Mouse (Mus musculus): Measurements from ENCODE around the gene Cat. TPM values are rescaled to one million over a fixed set of nuclear protein-coding genes. Genes with fewer than 3 reads are reported as not detected.

Cat gene
- total and polyA plus RNA-seq, 3 experiments = 29.8 to 84.7 (median 45.0) TPM

DNA sequence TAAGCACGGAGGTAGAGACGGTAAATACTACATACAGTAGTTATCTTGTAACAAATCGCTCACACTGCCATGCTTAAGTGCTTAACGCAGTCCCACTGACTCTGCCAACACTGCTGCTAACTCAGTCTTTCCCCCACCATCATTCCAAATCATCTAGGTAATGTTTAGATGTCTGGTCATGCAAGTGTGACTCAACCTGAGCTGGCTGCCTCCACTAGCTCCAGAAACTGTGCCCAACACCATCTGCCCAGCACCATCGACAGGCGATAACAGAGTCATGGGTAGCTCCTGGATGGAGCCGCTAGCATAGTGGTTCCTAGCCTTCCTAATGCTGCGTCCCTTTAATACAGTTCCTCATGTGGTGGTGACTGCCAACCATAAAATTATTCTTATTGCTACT lies 20.4 kb downstream of the Cat start:
- dilution Hi-C loops (cut with MboI; ENCODE audit: extremely low pct_ligation_motif_present, extremely low pct_unique_long_range_greater_than_20kb, low sequenced_read_pairs) (no loop called here), in situ Hi-C loops (cut with MboI; ENCODE audit: low pct_ligation_motif_present, low pct_unique_long_range_greater_than_20kb, low sequenced_read_pairs) (loop anchor here (25.0 kb wide), 2 partner anchors 248 to 523 kb away; no protein-coding TSS in a partner anchor)
- Histone ChIP-seq H3K27ac (ENCODE audit: insufficient read depth, low read depth) (no peak overlapping the region), H3K4me3 (replicated peaks in 1 of 3; ENCODE audit: low read depth in 2 of 3, low read length in 2 of 3, poor library complexity in 1 of 3) (no peak overlapping the region), H3K9ac (ENCODE audit: insufficient read depth, low read depth) (no peak overlapping the region), H3K27me3 (replicated peaks) (no peaks in the 10 kb centered on the region), H3K4me2 (ENCODE audit: insufficient read depth, low read depth, poor library complexity, severe bottlenecking) (no peak overlapping the region), H3K79me2 (replicated peaks; ENCODE audit: control insufficient read depth, extremely low read depth, insufficient read depth, poor library complexity, severe bottlenecking) (no peaks in the 10 kb centered on the region; the same call in 1 of the 2 replicates), H3K9me3 (replicated peaks; ENCODE audit: low read length) (no peaks in the 10 kb centered on the region), H3K36me3 (replicated peaks in 1 of 2; ENCODE audit: control insufficient read depth in 1 of 2, insufficient read depth in 1 of 2, low read length in 1 of 2) (peaks cover 62 to 93% of the 10 kb centered on the region in 2 experiments), H3K4me1 (ENCODE audit: control insufficient read depth in 1 of 2, insufficient read depth in 2 of 2) (no peaks in the 10 kb centered on the region)
- no peak for TF ChIP-seq KAT2A (IDR thresholded peaks at IDR 0.05; ENCODE audit: insufficient replicate concordance, low read length)
- no peak for TF ChIP-seq UBTF (IDR thresholded peaks at IDR 0.05; ENCODE audit: low read depth, low read length)
- no peak for TF ChIP-seq RCOR1 (conservative IDR thresholded peaks at IDR 0.05; ENCODE audit: low read depth, low read length)
- no peak for TF ChIP-seq NELFE (IDR thresholded peaks at IDR 0.05; ENCODE audit: low read depth, low read length)
- no peak for TF ChIP-seq CHD1 (IDR thresholded peaks at IDR 0.05; ENCODE audit: low read depth, low read length)
- no peak for TF ChIP-seq ZNF384 (IDR thresholded peaks at IDR 0.05; ENCODE audit: low read depth, low read length)
- TF ChIP-seq ZC3H11A (IDR thresholded peaks at IDR 0.05; ENCODE audit: low read depth, low read length) = no peak
- no peak for TF ChIP-seq MXI1 (IDR thresholded peaks at IDR 0.05; ENCODE audit: low read depth, low read length)
- TF ChIP-seq CTCF (conservative IDR thresholded peaks at IDR 0.05 in 1 of 2, IDR thresholded peaks at IDR 0.05 in 1 of 2; ENCODE audit: low read depth in 2 of 2, low read length in 2 of 2) = no peak
- TF ChIP-seq POLR2A (IDR thresholded peaks at IDR 0.05; ENCODE audit: low read depth, low read length) = no peak
- TF ChIP-seq EP300 (IDR thresholded peaks at IDR 0.05; ENCODE audit: low read length) = no peak
- no peak for TF ChIP-seq PAX5 (IDR thresholded peaks at IDR 0.05; ENCODE audit: low read length)
- TF ChIP-seq GABPA (IDR thresholded peaks at IDR 0.05; ENCODE audit: insufficient replicate concordance, low read depth, low read length) = no peak
- TF ChIP-seq TBP (conservative IDR thresholded peaks at IDR 0.05; ENCODE audit: low read depth, low read length) = no peak
- DNase-seq (ENCODE audit: extremely low read depth) = no peak

DNA sequence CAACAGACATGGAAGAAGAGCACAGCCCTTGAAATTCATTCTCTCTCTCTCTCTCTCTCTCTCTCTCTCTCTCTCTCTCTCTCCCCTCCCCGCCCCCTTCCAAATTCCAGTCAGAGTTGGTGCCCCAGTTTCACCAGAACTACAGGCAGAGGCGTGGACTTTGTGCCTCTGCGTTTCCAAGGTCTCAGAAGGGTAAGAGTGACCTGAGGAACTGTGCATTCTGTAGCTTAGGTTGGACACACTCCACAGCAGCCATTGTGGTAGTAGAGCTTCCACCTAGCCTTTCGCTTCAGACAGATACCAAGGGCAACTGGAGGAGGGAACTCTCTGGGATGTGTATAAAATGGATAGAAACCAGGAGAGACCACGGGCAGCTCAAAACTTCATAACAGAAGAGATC lies 22.2 kb downstream of the Cat start:
- no peaks in the 10 kb centered on the region for H3K27me3 ChIP-seq (replicated peaks)
- DNase-seq (ENCODE audit: extremely low read depth) = no peak
- H3K4me3 ChIP-seq (replicated peaks in 1 of 3; ENCODE audit: low read depth in 2 of 3, low read length in 2 of 3, poor library complexity in 1 of 3) = no peak overlapping the region
- H3K79me2 ChIP-seq (replicated peaks; ENCODE audit: control insufficient read depth, extremely low read depth, insufficient read depth, poor library complexity, severe bottlenecking) = no peaks in the 10 kb centered on the region
- no peak overlapping the region for H3K9ac ChIP-seq (ENCODE audit: insufficient read depth, low read depth)
- TF ChIP-seq UBTF (IDR thresholded peaks at IDR 0.05; ENCODE audit: low read depth, low read length) = no peak
- no peak for TF ChIP-seq NRF1 (IDR thresholded peaks at IDR 0.05; ENCODE audit: low read depth, low read length)
- no peak for TF ChIP-seq EP300 (IDR thresholded peaks at IDR 0.05; ENCODE audit: low read length)
- no peak for TF ChIP-seq KAT2A (IDR thresholded peaks at IDR 0.05; ENCODE audit: insufficient replicate concordance, low read length)
- no peak for TF ChIP-seq POLR2A (IDR thresholded peaks at IDR 0.05; ENCODE audit: low read depth, low read length)
- no peak for TF ChIP-seq HCFC1 (IDR thresholded peaks at IDR 0.05; ENCODE audit: low read depth, low read length)
- TF ChIP-seq ZC3H11A (IDR thresholded peaks at IDR 0.05; ENCODE audit: low read depth, low read length) = no peak
- no peak for TF ChIP-seq MXI1 (IDR thresholded peaks at IDR 0.05; ENCODE audit: low read depth, low read length)
- TF ChIP-seq MAX (IDR thresholded peaks at IDR 0.05; ENCODE audit: low read length) = no peak
- TF ChIP-seq E2F4 (IDR thresholded peaks at IDR 0.05; ENCODE audit: insufficient replicate concordance, low read depth, low read length) = no peak
- TF ChIP-seq MYC (IDR thresholded peaks at IDR 0.05; ENCODE audit: low read depth, low read length) = no peak
- TF ChIP-seq USF1 (IDR thresholded peaks at IDR 0.05; ENCODE audit: low read depth, low read length) = no peak
- TF ChIP-seq CTCF (conservative IDR thresholded peaks at IDR 0.05 in 1 of 2, IDR thresholded peaks at IDR 0.05 in 1 of 2; ENCODE audit: low read depth in 2 of 2, low read length in 2 of 2) = no peak
- no peak for TF ChIP-seq NELFE (IDR thresholded peaks at IDR 0.05; ENCODE audit: low read depth, low read length)
- TF ChIP-seq RCOR1 (conservative IDR thresholded peaks at IDR 0.05; ENCODE audit: low read depth, low read length) = no peak
- H3K36me3 ChIP-seq (replicated peaks in 1 of 2; ENCODE audit: control insufficient read depth in 1 of 2, insufficient read depth in 1 of 2, low read length in 1 of 2) = peaks cover 59 to 94% of the 10 kb centered on the region in 2 experiments
- H3K27ac ChIP-seq (ENCODE audit: insufficient read depth, low read depth) = no peak overlapping the region
- in situ Hi-C loops (cut with MboI; ENCODE audit: low pct_ligation_motif_present, low pct_unique_long_range_greater_than_20kb, low sequenced_read_pairs) = loop anchor here (25.0 kb wide), 2 partner anchors 250 to 525 kb away; no protein-coding TSS in a partner anchor
- H3K9me3 ChIP-seq (replicated peaks; ENCODE audit: low read length) = no peaks in the 10 kb centered on the region
- no peak overlapping the region for H3K4me2 ChIP-seq (ENCODE audit: insufficient read depth, low read depth, poor library complexity, severe bottlenecking)
- dilution Hi-C loops (cut with MboI; ENCODE audit: extremely low pct_ligation_motif_present, extremely low pct_unique_long_range_greater_than_20kb, low sequenced_read_pairs) = no loop called here
- H3K4me1 ChIP-seq (ENCODE audit: control insufficient read depth in 1 of 2, insufficient read depth in 2 of 2) = peaks cover 0 to 7% of the 10 kb centered on the region in 2 experiments; a peak in 1 of 4 replicates
